Mouse (Mus musculus) liver, embryonic 13.5 days (tissue): ENCODE data around the gene Ifit3. TPM values are rescaled to one million over a fixed set of nuclear protein-coding genes. Genes with fewer than 3 reads are reported as not detected.

Source experiments
- ATAC-seq: fragments of 200-750 bp; cut with Nextera tagmentation; 2 replicates; pipeline ENCODE4 v1.8.0; 2017; ENCODE audit warnings: low read depth, mild to moderate bottlenecking, moderate number of reproducible peaks, moderate library complexity
- DNase-seq: peaks from one replicate; pipeline ENCODE4 v3.0.0; 2022
- H3K27ac ChIP-seq: fragments of 300-500 bp; sonication (generic); 2 replicates; pipeline ENCODE4 v1.5.1; 2015; ENCODE audit warnings: moderate library complexity, mild to moderate bottlenecking, inconsistent platforms
- H3K27me3 ChIP-seq: fragments of 300-500 bp; sonication (generic); 2 replicates; pipeline ENCODE4 v1.6.1; 2015; ENCODE audit warnings: mild to moderate bottlenecking, inconsistent platforms
- H3K36me3 ChIP-seq: fragments of 300-500 bp; sonication (generic); 2 replicates; pipeline ENCODE4 v1.6.1; 2015; ENCODE audit warnings: mild to moderate bottlenecking, inconsistent platforms
- H3K4me1 ChIP-seq: fragments of 300-500 bp; sonication (generic); replicated peaks from 2 replicates; pipeline ENCODE4 v1.6.1; 2015; ENCODE audit warnings: inconsistent platforms
- H3K4me2 ChIP-seq: fragments of 300-500 bp; sonication (generic); 2 replicates; pipeline ENCODE4 v1.6.1; 2015; ENCODE audit warnings: inconsistent platforms, mild to moderate bottlenecking, moderate library complexity
- H3K4me3 ChIP-seq: fragments of 300-500 bp; sonication (generic); replicated peaks from 2 replicates; pipeline ENCODE4 v1.5.1; 2015; ENCODE audit warnings: mild to moderate bottlenecking, inconsistent platforms
- H3K9ac ChIP-seq: fragments of 300-500 bp; sonication (generic); 2 replicates; pipeline ENCODE4 v1.6.1; 2015; ENCODE audit warnings: mild to moderate bottlenecking, inconsistent platforms
- H3K9me3 ChIP-seq: fragments of 300-500 bp; sonication (generic); replicated peaks from 2 replicates; pipeline ENCODE4 v1.6.1; 2016; ENCODE audit warnings: inconsistent platforms
- WGBS: fragments of 180-500 bp; shearing (Covaris S2); methylation state at CpG from one replicate; pipeline ENCODE4 v1.1.7; 2015; ENCODE audit not compliant: insufficient replicate concordance; 5-methylcytosine and 5-hydroxymethylcytosine counted together
- polyA plus RNA-seq: library from polyadenylated mRNA; unstranded; fragments of >200 nt; fragmentation: Nextera tagmentation; extraction: Ambion mirVana; gene quantifications from 2 replicates; pipeline ENCODE4 v1.2.1, GENCODE M21; 2015

Gene Ifit3
- polyA plus RNA-seq, 1 experiment from 2014 or later, result 1.7 TPM

- no peaks in the 10 kb centered on the region for H3K36me3 ChIP-seq
- H3K27ac ChIP-seq, result no peak overlapping the region
- H3K9me3 ChIP-seq, result no peaks in the 10 kb centered on the region
- H3K4me3 ChIP-seq, result no peak overlapping the region
- H3K9ac ChIP-seq, result no peak overlapping the region
- no peak overlapping the region for H3K4me2 ChIP-seq
- 45% methylated on average over 4 of the region's 4 CpGs for WGBS
- H3K4me1 ChIP-seq, result no peaks in the 10 kb centered on the region
- DNase-seq (no peak), ATAC-seq (no peak)
- no peaks in the 10 kb centered on the region for H3K27me3 ChIP-seq
These were observed 41.3 kb downstream of the Ifit3 start for GRCm38 (mm10) chr19:34624663-34625062.

DNA sequence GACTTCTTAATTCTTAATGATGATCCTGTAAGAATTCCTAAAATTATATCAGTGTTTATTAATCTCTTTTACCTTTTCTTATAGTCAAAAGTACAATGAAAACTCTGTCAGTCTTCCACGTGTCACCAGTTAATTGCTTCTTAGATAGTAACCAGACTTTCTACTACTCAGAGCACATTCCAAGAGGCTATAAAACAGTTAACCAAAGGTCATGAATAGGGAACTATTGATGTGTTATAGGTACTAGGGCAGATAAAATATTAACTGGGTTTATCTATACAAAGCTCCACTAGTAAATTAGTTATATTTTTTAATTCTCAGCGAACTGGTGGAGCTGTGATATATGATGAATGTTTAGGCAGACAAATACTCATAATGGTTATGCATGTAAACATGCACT, 44.2 kb downstream of the Ifit3 start:
- DNase-seq (no peak), ATAC-seq (no peak)
- Histone ChIP-seq H3K4me3 (no peak overlapping the region), H3K4me1 (no peaks in the 10 kb centered on the region), H3K9me3 (no peaks in the 10 kb centered on the region), H3K4me2 (no peak overlapping the region), H3K27ac (no peak overlapping the region), H3K27me3 (no peaks in the 10 kb centered on the region), H3K36me3 (no peaks in the 10 kb centered on the region), H3K9ac (no peak overlapping the region)
- 46% methylated on average over 2 of the region's 2 CpGs for WGBS

GRCm38 (mm10) chr19:34631487-34631886, 48.2 kb downstream of the Ifit3 start:
- H3K27me3 ChIP-seq, result no peaks in the 10 kb centered on the region
- H3K9me3 ChIP-seq, result no peaks in the 10 kb centered on the region
- no peak overlapping the region for H3K4me3 ChIP-seq
- ATAC-seq (no peak), DNase-seq (no peak)
- no peak overlapping the region for H3K27ac ChIP-seq
- H3K4me2 ChIP-seq, result no peak overlapping the region
- no peaks in the 10 kb centered on the region for H3K4me1 ChIP-seq
- H3K9ac ChIP-seq, result no peak overlapping the region
- H3K36me3 ChIP-seq, result no peaks in the 10 kb centered on the region

- DNase-seq (no peak), ATAC-seq (no peak)
- 44% methylated on average over 2 of the region's 2 CpGs for WGBS
- no peaks in the 10 kb centered on the region for H3K4me1 ChIP-seq
- H3K9ac ChIP-seq, result no peak overlapping the region
- no peaks in the 10 kb centered on the region for H3K9me3 ChIP-seq
- no peak overlapping the region for H3K27ac ChIP-seq
- H3K36me3 ChIP-seq, result no peaks in the 10 kb centered on the region
- no peaks in the 10 kb centered on the region for H3K27me3 ChIP-seq
- no peak overlapping the region for H3K4me3 ChIP-seq
- H3K4me2 ChIP-seq, result no peak overlapping the region
These were observed 50.2 kb downstream of the Ifit3 start for GRCm38 (mm10) chr19:34633484-34633883.

GRCm38 (mm10) chr19:34636933-34637557, 53.7 kb downstream of the Ifit3 start:
- peak; percentile 49; the same call in 1 of the 2 replicates for ATAC-seq
- Histone ChIP-seq H3K9me3 (no peaks in the 10 kb centered on the region), H3K4me1 (peaks cover 8% of the 10 kb centered on the region), H3K27ac (no peak overlapping the region), H3K4me3 (no peak overlapping the region), H3K9ac (no peak overlapping the region), H3K36me3 (no peaks in the 10 kb centered on the region), H3K4me2 (no peak overlapping the region), H3K27me3 (no peaks in the 10 kb centered on the region)
- DNase-seq, result no peak
- 4% methylated on average over 3 of the region's 3 CpGs for WGBS

Other genes with a start within 250 kb of the Ifit3 start
- 0.21 and 0.56 TPM in 2 replicates for gene Ch25h, start 108.4 kb upstream of the Ifit3 start, polyA plus RNA-seq
- gene Lipa, start 56.1 kb upstream of the Ifit3 start, polyA plus RNA-seq, result 34.1 and 45.0 TPM in 2 replicates
- 3.0 and 3.8 TPM in 2 replicates for gene Ifit2, start 32.8 kb upstream of the Ifit3 start, polyA plus RNA-seq
- gene Ifit1bl1, start 18.4 kb downstream of the Ifit3 start, polyA plus RNA-seq, result 0.17 and 0.19 TPM in 2 replicates
- gene Ifit3b, start 24.4 kb downstream of the Ifit3 start, polyA plus RNA-seq, result 0.38 and 0.58 TPM in 2 replicates
- 0.02 and 0.03 TPM in 2 replicates for gene Ifit1bl2, start 57.2 kb downstream of the Ifit3 start, polyA plus RNA-seq
- gene Ifit1, start 57.3 kb downstream of the Ifit3 start, polyA plus RNA-seq, result 0.85 and 1.3 TPM in 2 replicates
- 8.1 and 10.5 TPM in 2 replicates for gene Slc16a12, start 163.8 kb downstream of the Ifit3 start, polyA plus RNA-seq